Mouse (Mus musculus): ENCODE data around the gene Vmn1r143. TPM values are rescaled to one million over a fixed set of nuclear protein-coding genes. Genes with fewer than 3 reads are reported as not detected.
"Not testable (repeated sequence)": the region's sequence is repeated elsewhere in the genome, so short reads cannot be mapped to it uniquely, and the experiment has no call there.

Vmn1r143 gene
- polyA plus RNA-seq (2015; fragmentation: Nextera tagmentation; extraction: Ambion mirVana), result not detected in 2 replicates

DNA sequence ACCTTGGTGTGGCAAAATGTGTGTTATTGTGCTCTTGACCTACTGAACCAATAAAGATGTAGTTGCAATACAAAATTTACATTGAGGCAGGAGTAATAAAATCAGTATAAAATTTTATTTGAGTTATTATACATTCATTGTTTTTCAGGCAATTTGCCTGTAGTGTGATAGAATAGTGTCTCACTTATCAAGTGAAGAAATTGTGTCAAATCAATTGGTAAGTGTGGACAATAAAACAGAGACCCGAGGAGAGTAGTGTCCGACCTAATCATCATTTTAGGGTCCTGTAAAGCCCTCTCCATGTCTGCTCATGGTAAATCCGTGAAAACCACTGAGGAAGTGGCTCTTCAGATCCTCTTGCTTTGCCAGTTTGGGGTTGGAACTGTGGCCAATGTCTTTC, at the start of gene Vmn1r143:
Gene Vmn1r143, plus strand, starts transcription at position 301 of the 400 bp plus-strand sequence.
- not testable (repeated sequence) for H3K9me3 ChIP-seq (replicated peaks); DNase-seq; H3K4me1 ChIP-seq (replicated peaks); ATAC-seq (ENCODE audit: low read depth); H3K27me3 ChIP-seq; H3K27ac ChIP-seq; H3K4me2 ChIP-seq; H3K4me3 ChIP-seq (replicated peaks); H3K9ac ChIP-seq; H3K36me3 ChIP-seq
- WGBS (ENCODE audit: insufficient replicate concordance), result no CpG with 5 or more reads among the region's 3 CpGs

DNA sequence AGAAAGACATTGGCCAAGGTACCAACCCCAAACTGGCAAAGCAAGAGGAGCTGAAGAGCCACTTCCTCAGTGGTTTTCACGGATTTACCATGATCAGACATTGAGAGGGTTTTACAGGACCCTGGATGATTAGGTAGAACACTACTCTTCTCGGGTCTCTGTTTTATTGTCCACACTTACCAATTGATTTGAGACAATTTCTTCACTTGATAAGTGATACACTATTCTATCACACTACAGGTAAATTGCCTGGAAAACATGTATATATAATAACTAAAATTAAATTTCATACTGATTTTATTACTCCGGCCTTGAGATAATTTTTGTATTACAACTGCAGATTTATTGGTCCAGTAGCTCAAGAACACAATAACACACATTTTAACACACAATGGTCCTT, 25.2 kb upstream of the Vmn1r143 start, which contains the start of gene Vmn1r142:
Gene Vmn1r142, minus strand, starts transcription at position 101 of the 400 bp plus-strand sequence.
- H3K27ac ChIP-seq; H3K9ac ChIP-seq; H3K4me3 ChIP-seq (replicated peaks); H3K36me3 ChIP-seq; H3K9me3 ChIP-seq (replicated peaks); H3K4me2 ChIP-seq; DNase-seq; H3K4me1 ChIP-seq (replicated peaks); H3K27me3 ChIP-seq; ATAC-seq (ENCODE audit: low read depth): not testable (repeated sequence)
- WGBS (ENCODE audit: insufficient replicate concordance), result no CpG with 5 or more reads among the region's 3 CpGs

DNA sequence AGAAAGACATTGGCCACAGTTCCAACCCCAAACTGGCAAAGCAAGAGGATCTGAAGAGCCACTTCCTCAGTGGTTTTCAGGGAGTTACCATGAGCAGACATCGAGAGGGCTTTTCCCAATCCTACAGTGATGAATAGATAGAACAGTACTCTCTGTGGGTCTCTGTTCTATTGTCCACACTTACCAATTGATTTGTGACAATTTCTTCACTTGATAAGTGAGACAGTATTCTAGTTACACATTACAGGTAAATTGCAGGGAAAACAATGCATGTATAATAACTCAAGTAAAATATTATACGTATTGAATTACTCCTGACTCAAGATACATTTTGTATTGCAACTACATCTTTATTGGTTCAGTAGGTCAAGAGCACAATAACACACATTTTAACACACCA, 12.0 kb downstream of the Vmn1r143 start, which contains the start of gene Gm8653:
Gene Gm8653, minus strand, starts transcription at position 101 of the 400 bp plus-strand sequence.
- not testable (repeated sequence) for H3K9ac ChIP-seq; H3K9me3 ChIP-seq (replicated peaks); H3K4me2 ChIP-seq; DNase-seq; H3K4me1 ChIP-seq (replicated peaks); H3K27ac ChIP-seq; ATAC-seq (ENCODE audit: low read depth); H3K27me3 ChIP-seq; H3K4me3 ChIP-seq (replicated peaks); H3K36me3 ChIP-seq
- no CpG with 5 or more reads among the region's 2 CpGs for WGBS (ENCODE audit: insufficient replicate concordance)

DNA sequence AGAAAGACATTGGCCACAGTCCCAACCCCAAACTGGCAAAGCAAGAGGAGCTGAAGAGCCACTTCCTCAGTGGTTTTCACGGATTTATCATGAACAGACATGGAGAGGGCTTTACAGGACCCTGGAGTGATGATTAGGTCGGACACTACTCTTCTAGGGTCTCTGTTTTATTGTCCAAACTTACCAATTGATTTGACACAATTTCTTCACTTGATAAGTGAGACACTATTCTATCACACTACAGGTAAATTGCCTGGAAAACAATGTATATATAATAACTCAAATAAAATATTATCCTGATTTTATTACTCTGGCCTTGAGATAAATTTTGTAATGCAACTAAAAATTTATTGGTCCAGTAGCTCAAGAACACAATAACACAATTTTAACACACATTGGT, 40.2 kb downstream of the Vmn1r143 start, which contains the start of gene Gm8453:
Gene Gm8453, minus strand, starts transcription at position 101 of the 400 bp plus-strand sequence.
- DNase-seq; H3K27me3 ChIP-seq; H3K9me3 ChIP-seq (replicated peaks); H3K4me2 ChIP-seq; H3K4me1 ChIP-seq (replicated peaks); H3K27ac ChIP-seq; H3K36me3 ChIP-seq; H3K4me3 ChIP-seq (replicated peaks); ATAC-seq (ENCODE audit: low read depth); H3K9ac ChIP-seq: not testable (repeated sequence)
- WGBS (ENCODE audit: insufficient replicate concordance), result 14% methylated on average over 2 of the region's 2 CpGs

Other genes starting within 250 kb of the Vmn1r143 start
- gene Vmn1r137, start 194.8 kb upstream of the Vmn1r143 start, polyA plus RNA-seq (2015; fragmentation: Nextera tagmentation; extraction: Ambion mirVana), result not detected in 2 replicates
- not detected in 2 replicates for gene Vmn1r138, start 160.5 kb upstream of the Vmn1r143 start, polyA plus RNA-seq (2015; fragmentation: Nextera tagmentation; extraction: Ambion mirVana)
- gene Gm6176, start 133.1 kb upstream of the Vmn1r143 start, polyA plus RNA-seq (2015; fragmentation: Nextera tagmentation; extraction: Ambion mirVana), result not detected in 2 replicates
- not detected in 2 replicates for gene Vmn1r139, start 120.3 kb upstream of the Vmn1r143 start, polyA plus RNA-seq (2015; fragmentation: Nextera tagmentation; extraction: Ambion mirVana)
- not detected in 2 replicates for gene Gm16451, start 71.1 kb upstream of the Vmn1r143 start, polyA plus RNA-seq (2015; fragmentation: Nextera tagmentation; extraction: Ambion mirVana)
- gene Gm10666, start 54.6 kb upstream of the Vmn1r143 start, polyA plus RNA-seq (2015; fragmentation: Nextera tagmentation; extraction: Ambion mirVana), result not detected in 2 replicates
- gene Vmn1r142, start 25.3 kb upstream of the Vmn1r143 start, polyA plus RNA-seq (2015; fragmentation: Nextera tagmentation; extraction: Ambion mirVana), result not detected in 2 replicates
- gene Gm8653, start 11.9 kb downstream of the Vmn1r143 start, polyA plus RNA-seq (2015; fragmentation: Nextera tagmentation; extraction: Ambion mirVana), result not detected in 2 replicates
- gene Gm8453, start 40.1 kb downstream of the Vmn1r143 start, polyA plus RNA-seq (2015; fragmentation: Nextera tagmentation; extraction: Ambion mirVana), result not detected in 2 replicates
- gene Gm4187, start 140.3 kb downstream of the Vmn1r143 start, polyA plus RNA-seq (2015; fragmentation: Nextera tagmentation; extraction: Ambion mirVana), result not detected in 2 replicates
- gene Gm8660, start 181.7 kb downstream of the Vmn1r143 start, polyA plus RNA-seq (2015; fragmentation: Nextera tagmentation; extraction: Ambion mirVana), result not detected in 2 replicates
- not detected in 2 replicates for gene Vmn1r148, start 224.2 kb downstream of the Vmn1r143 start, polyA plus RNA-seq (2015; fragmentation: Nextera tagmentation; extraction: Ambion mirVana)
- not detected in 2 replicates for gene Vmn1r149, start 248.9 kb downstream of the Vmn1r143 start, polyA plus RNA-seq (2015; fragmentation: Nextera tagmentation; extraction: Ambion mirVana)

Data from liver, embryonic 13.5 days (tissue).